Mouse (Mus musculus): ENCODE data around the gene E4f1.

E4f1 gene

DNA sequence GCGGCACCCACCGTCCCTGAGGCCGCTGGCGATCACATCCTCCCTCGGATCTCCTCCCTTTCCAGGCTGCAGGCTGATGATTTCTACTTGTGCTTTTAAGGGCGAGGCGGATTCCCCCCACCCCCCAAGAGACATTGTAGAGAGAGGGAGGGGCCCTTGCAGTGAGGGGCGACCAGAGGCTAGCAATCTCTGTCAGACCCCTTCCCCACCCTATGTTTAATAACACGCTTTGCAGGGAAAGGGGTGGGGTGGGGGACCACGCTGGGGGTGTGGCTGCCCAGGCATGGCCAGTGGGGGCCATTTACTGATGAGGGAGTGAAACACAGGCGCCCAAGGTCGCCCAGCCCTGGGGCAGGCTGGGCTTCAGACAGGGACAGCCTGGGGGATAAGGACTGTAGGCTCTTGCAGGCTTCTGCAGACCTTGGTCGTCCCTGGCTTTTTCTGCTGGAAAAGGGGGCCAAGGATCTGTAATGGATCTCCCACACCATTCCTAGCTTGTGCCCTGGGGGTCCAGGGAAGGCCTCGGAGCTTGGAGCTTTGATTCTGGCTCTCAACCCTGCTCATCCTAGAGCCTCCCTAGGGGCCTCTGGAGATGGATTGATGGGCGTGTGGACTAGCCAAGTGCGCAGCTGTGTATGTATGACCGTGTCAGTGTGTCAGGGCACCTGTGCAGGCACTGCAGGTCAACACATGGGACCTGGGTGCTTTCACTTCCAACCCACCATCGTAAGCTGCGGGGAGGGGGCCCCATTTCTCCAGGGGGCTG is 19.3 kb upstream of the E4f1 start:
- TF ChIP-seq GATA4 (IDR thresholded peaks at IDR 0.05; ENCODE audit: insufficient replicate concordance, low read length) = no peak

GRCm38 (mm10) chr17:24488662-24489264 is 18.6 kb upstream of the E4f1 start:
- no peak for TF ChIP-seq GATA4 (IDR thresholded peaks at IDR 0.05; ENCODE audit: insufficient replicate concordance, low read length)

GRCm38 (mm10) chr17:24488186-24488661 is 18.1 kb upstream of the E4f1 start, which contains the start of gene Caskin1:
Gene Caskin1 (plus strand): TSS chr17:24488601.
- TF ChIP-seq GATA4 (IDR thresholded peaks at IDR 0.05; ENCODE audit: insufficient replicate concordance, low read length) = no peak

DNA sequence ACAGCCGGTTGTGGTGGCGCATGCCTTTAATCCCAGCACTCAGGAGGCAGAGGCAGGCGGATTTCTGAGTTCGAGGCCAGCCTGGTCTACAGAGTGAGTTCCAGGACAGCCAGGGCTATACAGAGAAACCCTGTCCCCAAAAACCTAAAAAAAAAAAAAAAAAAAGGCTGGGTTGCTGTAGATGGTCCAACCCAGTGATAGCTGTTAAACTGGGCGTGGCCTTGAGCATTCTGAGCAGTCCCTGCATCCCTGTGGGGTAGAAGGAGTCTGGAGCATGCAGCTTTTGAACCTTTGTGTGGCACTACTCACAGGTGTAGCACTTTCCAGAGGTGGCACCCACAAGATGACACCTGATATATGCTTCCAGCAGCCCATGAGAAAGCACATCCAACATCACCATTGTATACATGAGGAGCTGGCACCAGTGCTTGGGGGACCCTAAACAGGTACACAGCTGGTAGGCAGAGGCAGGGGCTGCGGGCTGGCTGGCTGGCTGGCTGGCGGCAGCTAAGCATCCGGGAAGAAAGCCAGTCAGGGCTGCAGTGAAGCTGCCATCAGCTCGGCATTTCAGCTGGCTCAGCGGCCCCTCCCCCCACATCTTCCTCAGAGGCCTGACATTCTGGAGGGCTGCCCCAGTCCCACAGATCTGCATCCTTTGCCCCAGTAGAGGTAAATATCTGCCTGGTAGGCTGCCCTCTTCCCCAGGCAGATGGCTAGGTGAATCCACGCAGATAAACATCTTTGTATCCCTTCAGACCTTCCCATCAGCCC is 15.2 kb upstream of the E4f1 start:
- no peak for TF ChIP-seq GATA4 (IDR thresholded peaks at IDR 0.05; ENCODE audit: insufficient replicate concordance, low read length)

DNA sequence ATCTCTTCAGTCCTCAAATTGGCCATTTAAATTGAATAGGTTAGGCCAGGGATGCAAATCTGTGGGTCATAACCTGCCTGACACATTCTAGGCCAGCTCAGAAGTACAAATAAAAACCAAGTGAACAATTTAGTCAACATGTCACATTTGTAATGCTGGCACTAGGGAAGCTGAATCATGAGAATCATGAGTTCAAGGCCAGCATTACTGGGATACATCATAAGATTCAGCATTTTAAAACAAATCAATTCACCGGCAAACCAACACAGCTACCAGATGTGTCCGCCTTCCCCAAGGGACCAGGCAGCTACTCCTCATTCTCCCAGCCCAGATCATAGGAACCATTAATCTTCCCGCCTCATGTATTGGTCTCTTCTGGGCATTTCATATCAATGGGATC is 13.4 kb upstream of the E4f1 start:
- no peak for TF ChIP-seq GATA4 (IDR thresholded peaks at IDR 0.05; ENCODE audit: insufficient replicate concordance, low read length)

DNA sequence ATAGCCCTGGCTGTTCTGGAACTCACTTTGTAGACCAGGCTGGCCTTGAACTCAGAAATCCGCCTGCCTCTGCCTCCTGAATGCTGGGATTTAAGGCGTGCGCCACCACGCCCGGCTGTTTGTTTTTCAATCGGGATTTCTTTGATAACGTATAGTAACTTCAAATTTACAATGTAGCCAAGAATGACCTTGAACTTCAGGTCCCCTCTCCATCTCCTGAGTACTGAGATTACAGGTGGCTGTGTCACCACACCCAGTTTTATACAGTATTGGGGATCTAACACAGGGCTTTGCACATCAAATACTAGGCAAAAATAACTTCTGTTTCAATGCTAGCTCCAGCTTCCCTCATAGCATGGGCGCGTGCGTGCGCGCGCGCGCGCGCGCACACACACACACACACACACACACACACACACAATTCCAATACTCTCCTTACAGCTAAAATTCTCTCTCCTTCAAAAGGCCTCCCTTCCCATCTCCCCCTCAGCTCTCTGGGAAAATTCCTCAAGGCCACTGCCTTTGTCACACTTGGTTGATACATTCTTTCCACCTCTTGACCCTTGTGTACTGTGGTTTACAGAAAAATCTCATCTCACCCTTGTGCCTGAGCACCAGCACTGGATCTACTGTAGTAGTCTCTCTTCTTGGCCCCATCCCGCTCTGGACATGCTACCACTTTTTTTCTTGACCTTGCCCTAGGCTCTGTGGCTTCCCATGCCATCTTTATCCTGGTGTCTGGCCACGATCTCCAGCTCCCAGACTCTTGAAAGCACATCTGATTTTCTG is 11.1 kb upstream of the E4f1 start:
- no peak for TF ChIP-seq GATA4 (IDR thresholded peaks at IDR 0.05; ENCODE audit: insufficient replicate concordance, low read length)

DNA sequence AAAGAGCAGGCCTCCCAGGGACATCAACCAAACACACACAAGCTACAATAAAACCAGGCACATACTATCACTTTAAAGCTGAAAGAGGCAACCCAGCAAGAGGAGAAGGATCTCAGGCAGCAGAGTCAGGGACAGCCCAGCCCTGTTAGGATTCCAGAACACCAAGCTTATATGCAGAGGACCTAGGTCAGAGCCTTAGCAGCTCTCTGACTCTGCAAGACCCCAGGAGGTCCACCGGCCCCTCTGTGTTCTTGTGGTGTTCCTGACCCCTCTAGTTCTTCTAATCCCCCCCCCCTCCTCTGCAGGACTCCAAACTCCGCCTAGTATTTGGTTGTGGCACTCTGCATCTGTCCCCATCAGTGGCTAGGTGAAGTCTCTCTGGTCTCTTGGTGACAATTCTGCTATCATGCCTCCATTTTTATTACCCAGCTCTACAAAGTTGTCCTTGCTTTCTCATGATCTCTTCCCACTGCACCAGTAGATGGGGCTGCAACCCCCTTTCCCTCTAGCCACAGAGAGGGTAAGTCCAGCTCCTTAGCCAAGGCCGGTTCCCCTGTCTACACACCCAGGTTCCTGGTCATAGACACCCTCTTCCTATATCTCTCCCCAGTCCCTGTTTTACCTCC is 10.2 kb upstream of the E4f1 start:
- TF ChIP-seq GATA4 (IDR thresholded peaks at IDR 0.05; ENCODE audit: insufficient replicate concordance, low read length) = no peak

DNA sequence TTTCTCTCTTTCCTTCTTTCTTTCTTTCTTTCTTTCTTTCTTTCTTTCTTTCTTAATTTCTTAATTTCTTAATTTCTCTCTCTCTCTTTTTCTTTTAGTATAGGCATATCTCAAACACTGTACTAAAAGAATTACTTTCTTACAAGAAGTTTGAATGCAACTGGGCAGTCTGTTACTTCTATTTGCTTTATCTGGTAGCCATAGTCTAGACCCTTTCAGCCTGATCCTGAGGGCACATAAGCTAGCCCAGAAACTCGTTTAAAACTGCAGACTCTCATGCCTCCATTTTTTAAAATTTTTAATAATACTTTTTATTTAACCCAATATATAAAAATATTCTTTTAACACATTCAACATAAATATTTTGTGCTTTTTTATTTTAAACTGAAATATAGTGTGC is 9.3 kb upstream of the E4f1 start:
- no peak for TF ChIP-seq GATA4 (IDR thresholded peaks at IDR 0.05; ENCODE audit: insufficient replicate concordance, low read length)

DNA sequence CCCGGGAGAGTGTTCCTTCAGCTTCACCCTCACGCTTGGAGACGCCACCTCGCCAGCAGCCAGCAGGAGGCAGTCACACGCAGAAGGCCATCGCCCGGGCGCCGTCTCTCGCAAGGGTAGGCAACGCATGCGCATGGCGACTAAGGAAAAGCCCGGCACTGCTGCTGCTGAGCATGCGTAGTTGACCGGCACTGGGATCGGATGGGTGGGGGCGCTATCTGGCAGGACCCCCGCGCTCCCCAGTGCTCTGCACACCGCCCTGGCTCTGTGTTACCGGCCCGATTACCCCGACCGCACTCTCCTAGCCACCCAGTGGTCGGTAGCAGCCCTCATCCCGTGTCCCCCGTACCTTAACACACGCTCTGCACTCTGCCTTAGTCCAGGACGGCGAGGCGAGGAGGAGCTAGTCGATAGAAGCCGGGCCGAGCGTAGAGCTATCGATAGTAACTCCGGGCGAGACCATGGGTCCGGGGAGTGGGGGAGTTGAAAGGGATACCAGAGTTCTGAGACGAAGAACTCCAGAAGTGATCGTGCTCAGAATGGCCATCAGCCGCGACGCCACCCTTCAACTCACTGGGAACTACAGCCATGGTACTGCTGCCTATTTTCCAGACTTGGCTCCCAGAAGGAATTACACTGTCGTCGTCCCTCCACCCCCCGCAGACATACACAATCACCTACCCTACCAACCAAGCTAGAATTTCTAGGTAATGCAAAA is 8.7 kb upstream of the E4f1 start, which contains the start of gene Mlst8:
Gene Mlst8, minus strand, starts transcription at position 416 of the 718 bp plus-strand sequence.
- TF ChIP-seq GATA4 (IDR thresholded peaks at IDR 0.05; ENCODE audit: insufficient replicate concordance, low read length) = no peak

GRCm38 (mm10) chr17:24477985-24478600 is 8.0 kb upstream of the E4f1 start:
- TF ChIP-seq GATA4 (IDR thresholded peaks at IDR 0.05; ENCODE audit: insufficient replicate concordance, low read length) = no peak

- no peak for TF ChIP-seq GATA4 (IDR thresholded peaks at IDR 0.05; ENCODE audit: insufficient replicate concordance, low read length)
Measured at GRCm38 (mm10) chr17:24477053-24477984, 7.2 kb upstream of the E4f1 start.

DNA sequence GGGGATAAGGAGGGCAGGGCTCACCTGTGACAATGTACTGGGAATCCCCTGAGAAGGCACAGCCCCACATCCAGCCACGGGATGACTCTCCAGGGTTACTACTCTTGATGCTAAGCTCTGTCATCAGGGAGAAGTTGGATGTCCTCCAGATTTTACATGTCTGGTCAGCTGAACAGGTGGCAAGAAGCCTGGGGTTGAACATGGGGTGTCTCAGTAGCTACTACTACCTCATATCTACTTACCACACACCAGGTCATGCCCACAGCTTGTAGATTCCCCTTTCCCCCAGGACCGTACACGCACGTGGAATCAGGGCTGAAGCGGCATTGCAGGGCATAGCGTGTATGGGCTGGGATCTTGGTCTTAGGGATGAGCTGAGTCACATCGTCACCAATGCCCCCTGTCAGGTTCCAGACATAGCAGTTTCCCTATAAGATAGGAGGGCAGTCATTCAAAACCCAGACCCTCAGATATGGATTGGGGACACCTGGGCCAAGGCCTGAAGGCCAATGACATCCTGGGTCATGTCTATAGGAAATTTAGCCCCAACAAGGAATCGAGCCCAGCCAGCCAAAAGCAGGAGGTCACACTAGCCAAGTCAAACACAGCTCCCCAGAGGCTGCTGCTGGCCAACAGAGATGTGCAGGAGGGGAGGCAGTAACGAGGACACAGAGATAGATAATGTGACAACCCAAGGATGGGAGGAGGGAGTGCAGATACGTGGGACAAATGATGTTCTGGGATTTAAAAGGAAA is 6.1 kb upstream of the E4f1 start:
- TF ChIP-seq GATA4 (IDR thresholded peaks at IDR 0.05; ENCODE audit: insufficient replicate concordance, low read length) = no peak

Data from liver, adult (tissue).